Mouse (Mus musculus) lung, postnatal 10 days (tissue): ENCODE data around the gene Olfr11.

Source experiments
- DNase-seq: peaks from one replicate; pipeline ENCODE4 v3.0.0; 2021

The Olfr11 gene

GRCm38 (mm10) chr13:21642418-21642817 is at the start of gene Olfr11:
Gene Olfr11 (minus strand): TSS chr13:21642518.
- no peak for DNase-seq

GRCm38 (mm10) chr13:21677305-21677704 is 35.0 kb upstream of the Olfr11 start, which contains the start of gene Olfr1360:
Gene Olfr1360 (minus strand): TSS chr13:21677405.
- no peak for DNase-seq

GRCm38 (mm10) chr13:21663286-21663685 is 21.0 kb upstream of the Olfr11 start, which contains the start of gene Olfr1361:
Gene Olfr1361 (minus strand): TSS chr13:21663386.
- no peak for DNase-seq

GRCm38 (mm10) chr13:21613922-21614321 is 28.4 kb downstream of the Olfr11 start, which contains the start of gene Olfr1362:
Gene Olfr1362 (minus strand): TSS chr13:21614022.
- DNase-seq: no peak

GRCm38 (mm10) chr13:21591618-21592017 is 50.7 kb downstream of the Olfr11 start:
- DNase-seq: no peak
